Mouse (Mus musculus) liver, adult 2 months (tissue): ENCODE results near the gene Fam173b. TPM values are rescaled to one million over a fixed set of nuclear protein-coding genes. Genes with fewer than 3 reads are reported as not detected.

Experiments
- DNase-seq: peaks from one replicate; pipeline ENCODE4 v3.0.0-alpha.2; 2011; ENCODE audit warnings: low read depth, low spot score; ENCODE audit errors: extremely low read depth
- H3K27ac ChIP-seq: fragments of 200-500 bp; replicated peaks from 2 replicates; pipeline ENCODE4 v1.5.1; 2012; ENCODE audit warnings: low read depth, mild to moderate bottlenecking, control low read depth, inconsistent platforms, low read length; ENCODE audit not compliant: insufficient read depth
- H3K27me3 ChIP-seq: fragments of 200-500 bp; 2 replicates; pipeline ENCODE4 v1.6.1; 2012; ENCODE audit warnings: mild to moderate bottlenecking, moderate library complexity, low read length, inconsistent platforms; ENCODE audit not compliant: control insufficient read depth, insufficient read depth
- H3K36me3 ChIP-seq: fragments of 200-500 bp; 2 replicates; pipeline ENCODE4 v1.6.1; 2012; ENCODE audit warnings: low read length, inconsistent platforms; ENCODE audit not compliant: control insufficient read depth, insufficient read depth
- H3K4me1 ChIP-seq: fragments of 200-500 bp; 2 replicates; pipeline ENCODE4 v1.6.1; 2011; ENCODE audit warnings: low read length; ENCODE audit not compliant: control insufficient read depth, insufficient read depth
- H3K4me3 ChIP-seq: fragments of 200-500 bp; 2 replicates; pipeline ENCODE4 v1.5.1; 2011; ENCODE audit warnings: low read depth, mild to moderate bottlenecking, control low read depth, low read length, moderate library complexity; ENCODE audit not compliant: insufficient read depth
- H3K79me2 ChIP-seq: fragments of 200-500 bp; 2 replicates; pipeline ENCODE4 v1.6.1; 2012; ENCODE audit warnings: inconsistent platforms, mild to moderate bottlenecking, low read length, moderate library complexity; ENCODE audit not compliant: control insufficient read depth, insufficient read depth
- H3K9ac ChIP-seq: fragments of 200-500 bp; 2 replicates; pipeline ENCODE4 v1.6.1; 2012; ENCODE audit warnings: low read depth, mild to moderate bottlenecking, control low read depth, inconsistent platforms, low read length
- CTCF ChIP-seq: fragments of 200-500 bp; IDR thresholded peaks from 2 replicates; pipeline ENCODE4 v1.5.1; 2011; ENCODE audit warnings: low read depth, low read length, control low read depth
- POLR2A ChIP-seq: fragments of 200-500 bp; IDR thresholded peaks from 2 replicates; pipeline ENCODE4 v1.6.1; 2011; ENCODE audit warnings: low read length, control low read depth; ENCODE audit not compliant: insufficient read depth; ENCODE audit errors: extremely low read depth
- WGBS: fragments of 180-500 bp; shearing (Covaris S2); methylation state at CpG from one replicate; pipeline ENCODE4 v1.1.7; 2018; 5-methylcytosine and 5-hydroxymethylcytosine counted together
- polyA plus RNA-seq: library from polyadenylated mRNA; depleted of rRNA; stranded (reverse); fragments of >200 nt; gene quantifications from 2 replicates; pipeline ENCODE4 v1.2.3, GENCODE M21; 2012; rRNA removed
- total RNA-seq: library from RNA; depleted of rRNA; stranded (reverse); fragments of >200 nt; gene quantifications from 2 replicates; pipeline ENCODE4 v1.2.3, GENCODE M21; 2014; rRNA removed

Gene Fam173b
- 20.1 and 20.4 TPM in 2 replicates for total RNA-seq
- polyA plus RNA-seq, result 8.5 and 13.7 TPM in 2 replicates

DNA sequence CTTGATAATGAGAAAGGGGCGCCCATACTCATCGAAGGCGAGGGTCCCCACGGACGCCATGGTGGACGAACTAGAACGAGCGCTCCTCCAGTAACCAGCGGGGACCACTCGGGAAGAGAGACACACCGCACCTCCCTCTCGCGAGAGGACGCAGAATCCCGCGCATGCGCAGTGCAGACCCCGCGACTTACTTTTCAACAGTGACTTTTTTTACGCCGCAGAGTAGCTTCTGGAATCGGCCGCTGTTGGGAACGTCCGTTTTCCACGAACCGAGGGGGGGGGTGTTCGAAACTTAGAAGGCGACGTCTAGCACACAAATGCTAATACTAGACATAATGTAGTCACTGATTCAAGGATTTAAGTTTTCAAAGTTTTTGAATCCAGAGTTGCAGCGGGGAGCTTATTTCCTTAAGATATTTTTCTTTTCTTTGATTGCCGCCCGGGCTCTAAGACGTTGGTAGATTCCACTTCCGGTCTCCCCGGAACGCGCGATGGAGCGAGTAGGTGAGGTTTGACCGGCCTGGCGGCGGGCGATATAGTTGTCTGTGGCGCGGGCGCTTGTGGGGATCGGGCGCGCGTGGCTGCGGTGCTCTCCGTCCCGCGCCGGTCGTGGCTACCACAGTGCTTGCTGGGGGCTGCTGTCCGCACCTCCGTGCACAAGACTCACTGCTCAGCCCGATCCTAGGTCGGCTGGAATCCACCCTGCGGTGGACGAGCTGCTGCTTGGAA is at the start of gene Fam173b, which contains the start of gene Cct5:
Fam173b (plus strand) TSS at position 207 of the 729 bp plus-strand sequence.
Cct5 (minus strand) TSS at position 159 of the 729 bp plus-strand sequence.
- under 1% methylated on average over 63 of the region's 63 CpGs for WGBS
- peaks cover 10% of the 10 kb centered on the region for H3K36me3 ChIP-seq

DNA sequence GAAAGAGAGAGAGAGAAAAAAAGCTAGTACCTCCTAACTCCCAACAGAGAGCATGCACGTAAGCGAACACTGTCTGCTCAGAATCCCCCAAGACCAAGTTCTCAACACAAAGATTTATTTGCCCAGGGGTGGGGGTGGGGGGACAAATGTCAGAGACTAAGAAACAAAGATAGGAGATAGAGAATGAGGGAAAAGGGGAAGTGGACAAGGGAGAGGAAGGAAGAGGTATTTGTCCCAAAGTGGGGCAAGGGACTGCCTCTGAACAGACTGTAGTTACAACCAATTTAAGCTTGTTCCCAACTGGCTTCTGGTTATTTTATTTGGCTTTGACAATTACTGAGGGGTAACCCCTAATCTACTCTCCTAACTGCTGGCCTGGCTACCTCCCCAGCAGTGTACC is 46.8 kb upstream of the Fam173b start:
- no peak overlapping the region for H3K27ac ChIP-seq
- no peaks in the 10 kb centered on the region for H3K79me2 ChIP-seq
- no peak for TF ChIP-seq CTCF
- H3K36me3 ChIP-seq, result no peaks in the 10 kb centered on the region
- peaks cover 3% of the 10 kb centered on the region for H3K4me1 ChIP-seq
- DNase-seq, result no peak
- WGBS, result 96% methylated on average over 2 of the region's 2 CpGs
- H3K27me3 ChIP-seq, result no peaks in the 10 kb centered on the region
- no peak overlapping the region for H3K4me3 ChIP-seq
- H3K9ac ChIP-seq, result no peak overlapping the region

More for the DNA sequence above, at the start of gene Fam173b, which contains the start of gene Cct5:
- H3K4me3 ChIP-seq, result peak within 1 kb of the TSS; percentile 97
- H3K27ac ChIP-seq, result peak within 1 kb of the TSS; percentile 72
- peak; percentile 85 for DNase-seq
- peaks cover 15% of the 10 kb centered on the region for H3K4me1 ChIP-seq
- peak within 1 kb of the TSS; percentile 98 for H3K9ac ChIP-seq
- TF ChIP-seq CTCF, result no peak
- peak; percentile 86 for TF ChIP-seq POLR2A
- no peaks in the 10 kb centered on the region for H3K27me3 ChIP-seq
- H3K79me2 ChIP-seq, result peaks cover 23% of the 10 kb centered on the region

DNA sequence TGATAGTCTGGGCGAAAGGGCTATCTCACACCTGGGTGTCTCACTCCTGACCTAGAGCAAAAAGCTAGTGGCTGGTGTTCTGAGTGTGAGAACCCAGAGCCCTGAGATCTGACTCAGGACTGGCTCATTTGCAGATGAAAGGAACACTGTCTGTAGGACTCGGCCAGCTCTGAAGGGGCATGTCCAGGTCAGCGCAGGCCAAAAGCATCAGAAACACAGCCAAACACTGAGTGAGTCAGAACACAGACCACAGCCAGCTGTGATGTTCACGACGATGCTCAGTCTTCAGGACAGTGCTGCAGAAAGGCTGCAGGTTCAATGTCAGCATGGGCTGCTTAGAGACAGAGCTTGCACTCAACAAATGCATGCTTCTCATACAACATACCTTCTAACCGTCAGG is 40.3 kb upstream of the Fam173b start:
- TF ChIP-seq CTCF, result no peak
- no peak for TF ChIP-seq POLR2A
- H3K4me1 ChIP-seq, result peaks cover 19% of the 10 kb centered on the region; the same call in 1 of the 2 replicates
- no peaks in the 10 kb centered on the region for H3K27me3 ChIP-seq
- no peaks in the 10 kb centered on the region for H3K36me3 ChIP-seq
- H3K9ac ChIP-seq, result no peak overlapping the region
- H3K79me2 ChIP-seq, result no peaks in the 10 kb centered on the region
- no peak overlapping the region for H3K4me3 ChIP-seq
- WGBS, result 86% methylated on average over 6 of the region's 6 CpGs
- DNase-seq, result no peak
- H3K27ac ChIP-seq, result no peak overlapping the region

DNA sequence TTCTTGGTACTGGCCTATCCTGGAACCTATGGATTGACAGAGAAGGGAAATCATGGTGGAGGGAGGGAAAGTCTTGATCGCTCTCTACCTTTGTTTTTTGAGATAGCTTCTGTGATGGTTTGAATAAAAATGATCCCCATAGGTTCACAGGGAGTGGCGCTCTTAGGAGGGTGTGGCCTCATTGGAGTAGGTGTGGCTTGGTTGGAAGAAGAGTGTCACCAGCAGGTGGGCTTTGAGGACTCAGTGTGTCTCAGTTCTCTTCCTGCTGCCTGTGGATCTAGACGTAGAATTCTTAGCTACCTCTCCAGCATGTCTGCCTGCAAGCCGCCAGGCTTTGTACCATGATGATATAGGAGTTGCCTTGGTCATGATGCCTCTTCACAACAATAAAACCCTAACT is 39.7 kb upstream of the Fam173b start:
- Histone ChIP-seq H3K4me1 (peaks cover 19% of the 10 kb centered on the region; the same call in 1 of the 2 replicates), H3K27me3 (no peaks in the 10 kb centered on the region), H3K36me3 (no peaks in the 10 kb centered on the region), H3K27ac (no peak overlapping the region), H3K4me3 (no peak overlapping the region), H3K79me2 (no peaks in the 10 kb centered on the region), H3K9ac (no peak overlapping the region)
- no peak for DNase-seq
- TF ChIP-seq CTCF, result no peak
- TF ChIP-seq POLR2A, result no peak
- 99% methylated on average over 4 of the region's 4 CpGs for WGBS

DNA sequence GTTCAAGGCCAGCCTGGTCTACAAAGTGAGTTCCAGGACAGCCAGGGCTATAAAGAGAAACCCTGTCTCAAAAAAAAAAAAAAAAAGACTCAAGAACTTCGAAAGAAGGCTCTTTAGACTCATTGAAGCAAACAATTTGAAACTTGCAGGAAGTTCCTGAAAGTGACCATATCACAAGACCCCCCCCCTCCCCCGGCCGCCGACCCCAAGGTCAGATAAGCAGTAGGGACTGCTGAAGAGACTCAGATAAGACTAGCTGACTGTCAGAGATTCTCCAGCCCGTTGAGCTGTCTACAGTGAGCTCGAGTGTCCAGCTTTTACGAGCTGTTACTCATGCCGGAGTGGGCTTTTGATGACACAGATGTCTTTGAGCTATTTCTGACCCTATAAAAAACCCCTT is 38.8 kb upstream of the Fam173b start:
- peaks cover 19% of the 10 kb centered on the region; the same call in 1 of the 2 replicates for H3K4me1 ChIP-seq
- DNase-seq, result no peak
- H3K4me3 ChIP-seq, result no peak overlapping the region
- H3K9ac ChIP-seq, result no peak overlapping the region
- 69% methylated on average over 8 of the region's 8 CpGs for WGBS
- TF ChIP-seq POLR2A, result no peak
- no peak for TF ChIP-seq CTCF
- H3K27me3 ChIP-seq, result no peaks in the 10 kb centered on the region
- H3K36me3 ChIP-seq, result no peaks in the 10 kb centered on the region
- no peaks in the 10 kb centered on the region for H3K79me2 ChIP-seq
- H3K27ac ChIP-seq, result peak overlapping the region; percentile 99; the same call in 1 of the 2 replicates
